Mouse (Mus musculus) adrenal gland, adult 10 weeks (tissue): ENCODE results near the gene Slc25a15. TPM values are rescaled to one million over a fixed set of nuclear protein-coding genes. Genes with fewer than 3 reads are reported as not detected.

Source experiments
- polyA plus RNA-seq: library from polyadenylated mRNA; stranded (reverse); fragments of 350-450 nt; fragmentation: Illumina TruSeq; extraction: RNeasy Lipid Tissue Mini Kit (QIAGEN cat#74804); gene quantifications from one replicate; pipeline ENCODE4 v1.2.3, GENCODE M21; 2014; ENCODE audit warnings: low read depth, low replicate concordance

Gene Slc25a15
- polyA plus RNA-seq: 21.7 TPM

GRCm38 (mm10) chr8:22398142-22398951 lies at the start of gene Slc25a15:
Slc25a15 (minus strand) TSS chr8:22398597.

GRCm38 (mm10) chr8:22411282-22411702 lies 12.9 kb upstream of the Slc25a15 start, which contains the start of gene Mrps31:
Mrps31 (plus strand) TSS chr8:22411361.

Other genes with a start within 250 kb of the Slc25a15 start
- gene Nek3, start 232.2 kb downstream of the Slc25a15 start, polyA plus RNA-seq: 5.0 TPM
- gene Ckap2, start 212.8 kb downstream of the Slc25a15 start, polyA plus RNA-seq: 14.5 TPM
- 55.3 TPM for gene Vps36, start 205.8 kb downstream of the Slc25a15 start, polyA plus RNA-seq
- gene Thsd1, start 171.3 kb downstream of the Slc25a15 start, polyA plus RNA-seq: 1.7 TPM
- not detected for gene Tpte, start 115.2 kb downstream of the Slc25a15 start, polyA plus RNA-seq
- 53.5 TPM for gene Mrps31, start 12.8 kb upstream of the Slc25a15 start, polyA plus RNA-seq